Mouse (Mus musculus): ENCODE results near the gene Mpdz.

The Mpdz gene

GRCm38 (mm10) chr4:81280098-81280497, 162.5 kb downstream of the Mpdz start:
- no peak for DNase-seq (ENCODE audit: low read depth)

- DNase-seq (ENCODE audit: low read depth), result no peak
These were observed 163.2 kb downstream of the Mpdz start for GRCm38 (mm10) chr4:81279451-81279850.

GRCm38 (mm10) chr4:81275957-81276715, 166.5 kb downstream of the Mpdz start:
- DNase-seq (ENCODE audit: low read depth), result no peak

GRCm38 (mm10) chr4:81273067-81273466, 169.5 kb downstream of the Mpdz start:
- no peak for DNase-seq (ENCODE audit: low read depth)

GRCm38 (mm10) chr4:81252859-81253780, 189.5 kb downstream of the Mpdz start:
- DNase-seq (ENCODE audit: low read depth), result no peak

- DNase-seq (ENCODE audit: low read depth), result no peak
These were observed 190.3 kb downstream of the Mpdz start for GRCm38 (mm10) chr4:81252334-81252733.

- no peak for DNase-seq (ENCODE audit: low read depth)
These were observed 190.7 kb downstream of the Mpdz start for GRCm38 (mm10) chr4:81251934-81252333.

GRCm38 (mm10) chr4:81249245-81249644, 193.4 kb downstream of the Mpdz start:
- no peak for DNase-seq (ENCODE audit: low read depth)

GRCm38 (mm10) chr4:81236227-81236626, 206.4 kb downstream of the Mpdz start:
- DNase-seq (ENCODE audit: low read depth), result no peak
